Mouse (Mus musculus): ENCODE measurements at regions not wholly inside any gene's neighbourhood (a gene's known extent, or its start where the extent isn't known, plus 50 kb on each side); places are given as distances from the start of the nearest gene placed in this dataset.

DNA sequence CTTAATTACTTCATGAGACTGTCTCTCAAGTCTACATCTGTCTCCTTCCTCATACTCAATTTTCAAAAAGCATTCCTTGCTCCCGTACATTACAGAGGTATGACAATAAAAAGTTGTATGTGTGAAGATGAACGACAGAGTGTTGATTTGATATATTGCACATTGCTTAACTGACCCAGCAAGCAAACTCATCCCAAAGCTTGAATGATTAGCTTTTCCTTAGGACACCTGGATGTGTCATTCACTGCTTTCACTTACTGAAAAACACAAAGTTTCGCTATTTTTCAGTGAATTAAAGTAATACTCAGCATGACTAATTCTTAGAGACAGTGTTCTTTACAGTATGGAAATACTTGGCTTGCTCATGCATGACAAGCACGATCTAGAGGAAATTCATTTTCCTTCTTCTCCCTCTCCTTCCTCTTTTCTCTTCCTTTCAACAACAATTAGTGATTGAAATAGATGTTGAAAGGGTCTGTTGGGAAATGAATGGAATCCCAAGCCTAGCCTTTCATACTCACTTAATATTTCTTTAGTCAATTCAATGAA, 159.5 kb upstream of the Prkcq start:
- H3K9me3 ChIP-seq (ENCODE audit: low read length) = no peaks in the 10 kb centered on the region
- no peak overlapping the region for H3K27ac ChIP-seq (ENCODE audit: low read length)
- no peak overlapping the region for H3K9ac ChIP-seq (replicated peaks; ENCODE audit: low read length)
- H3K4me3 ChIP-seq (ENCODE audit: low read length) = no peak overlapping the region
- no peak for ATAC-seq (ENCODE audit: low FRiP score, low TSS enrichment)
- H3K4me2 ChIP-seq (replicated peaks; ENCODE audit: low read depth, low read length) = no peak overlapping the region
- no peaks in the 10 kb centered on the region for H3K36me3 ChIP-seq (ENCODE audit: insufficient read depth, low read length)
- H3K27me3 ChIP-seq (ENCODE audit: insufficient read depth, low read length) = no peaks in the 10 kb centered on the region
- WGBS = 79% methylated on average over 4 of the region's 4 CpGs
- no peaks in the 10 kb centered on the region for H3K4me1 ChIP-seq (ENCODE audit: insufficient read depth, low read length)

DNA sequence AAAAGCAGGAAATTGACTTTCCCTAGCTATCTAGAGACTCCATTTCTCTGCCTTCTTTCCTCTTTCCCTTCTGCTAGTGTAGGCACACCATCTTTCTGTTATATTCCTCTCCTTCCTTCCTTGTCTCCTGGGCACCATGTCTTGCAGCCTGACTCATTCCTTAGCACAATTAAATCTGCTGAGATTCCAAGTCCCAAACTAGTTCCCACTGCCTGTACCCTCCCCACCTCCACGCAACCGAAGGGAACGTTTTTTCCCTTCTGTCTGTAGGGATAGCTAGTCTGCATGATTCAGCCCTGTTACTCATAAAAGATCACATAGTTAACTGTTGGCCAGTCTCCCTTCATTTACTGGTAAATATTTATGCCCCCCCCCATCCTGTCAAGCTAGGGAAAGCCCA, 158.8 kb upstream of the Prkcq start:
- no peaks in the 10 kb centered on the region for H3K4me1 ChIP-seq (ENCODE audit: insufficient read depth, low read length)
- no peak for ATAC-seq (ENCODE audit: low FRiP score, low TSS enrichment)
- H3K36me3 ChIP-seq (ENCODE audit: insufficient read depth, low read length) = no peaks in the 10 kb centered on the region
- H3K4me3 ChIP-seq (ENCODE audit: low read length) = no peak overlapping the region
- no peak overlapping the region for H3K27ac ChIP-seq (ENCODE audit: low read length)
- no peaks in the 10 kb centered on the region for H3K9me3 ChIP-seq (ENCODE audit: low read length)
- no peak overlapping the region for H3K4me2 ChIP-seq (replicated peaks; ENCODE audit: low read depth, low read length)
- H3K9ac ChIP-seq (replicated peaks; ENCODE audit: low read length) = no peak overlapping the region
- H3K27me3 ChIP-seq (ENCODE audit: insufficient read depth, low read length) = no peaks in the 10 kb centered on the region
- WGBS = 88% methylated on average over 3 of the region's 3 CpGs

DNA sequence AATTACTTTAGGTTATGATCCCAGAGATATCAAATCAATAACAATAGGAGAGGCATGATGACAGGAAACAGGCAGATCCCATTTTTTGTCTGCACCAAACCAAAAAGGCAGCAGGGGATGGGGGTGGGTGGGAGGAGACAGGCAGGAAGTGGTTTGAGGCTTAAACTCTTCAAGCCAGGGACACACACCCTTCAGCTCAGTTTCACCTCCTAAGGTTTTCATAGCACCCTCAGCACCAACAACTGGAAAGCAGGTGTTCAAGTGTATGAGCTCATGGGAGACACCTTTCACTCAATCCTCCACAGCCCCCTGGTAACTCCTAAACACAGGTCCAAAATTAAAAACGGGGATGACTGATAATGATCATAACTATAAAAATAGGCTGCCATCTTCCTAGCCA, 155.5 kb upstream of the Prkcq start:
- H3K9me3 ChIP-seq (ENCODE audit: low read length) = no peaks in the 10 kb centered on the region
- no peak overlapping the region for H3K9ac ChIP-seq (replicated peaks; ENCODE audit: low read length)
- no peak overlapping the region for H3K27ac ChIP-seq (ENCODE audit: low read length)
- H3K4me1 ChIP-seq (ENCODE audit: insufficient read depth, low read length) = no peaks in the 10 kb centered on the region
- ATAC-seq (ENCODE audit: low FRiP score, low TSS enrichment) = no peak
- no peaks in the 10 kb centered on the region for H3K36me3 ChIP-seq (ENCODE audit: insufficient read depth, low read length)
- no peak overlapping the region for H3K4me3 ChIP-seq (ENCODE audit: low read length)
- no peaks in the 10 kb centered on the region for H3K27me3 ChIP-seq (ENCODE audit: insufficient read depth, low read length)
- WGBS = 74% methylated on average over 1 of the region's 1 CpGs
- H3K4me2 ChIP-seq (replicated peaks; ENCODE audit: low read depth, low read length) = no peak overlapping the region

DNA sequence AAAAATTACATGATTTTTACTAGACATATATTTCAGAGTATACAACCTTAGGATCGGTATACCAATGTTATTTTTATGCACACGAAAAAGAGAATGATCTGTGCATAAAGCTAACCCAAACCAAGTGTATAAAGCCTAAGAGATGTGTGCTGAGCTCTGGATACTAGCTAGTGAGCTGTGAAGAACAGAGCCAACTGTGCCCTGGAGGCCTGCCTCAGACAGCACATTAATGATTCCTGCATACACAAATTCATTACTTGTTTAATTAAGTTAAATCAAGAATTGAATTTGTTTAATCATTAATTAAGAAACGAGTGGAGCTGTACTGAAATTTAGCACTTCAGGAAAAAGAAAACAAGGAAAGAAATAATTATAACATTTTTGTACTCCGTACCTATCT, 139.0 kb upstream of the Prkcq start:
- H3K9ac ChIP-seq (replicated peaks; ENCODE audit: low read length) = no peak overlapping the region
- H3K27ac ChIP-seq (ENCODE audit: low read length) = no peak overlapping the region
- ATAC-seq (ENCODE audit: low FRiP score, low TSS enrichment) = no peak
- WGBS = 73% methylated on average over 4 of the region's 4 CpGs
- H3K36me3 ChIP-seq (ENCODE audit: insufficient read depth, low read length) = no peaks in the 10 kb centered on the region
- H3K4me1 ChIP-seq (ENCODE audit: insufficient read depth, low read length) = no peaks in the 10 kb centered on the region
- H3K27me3 ChIP-seq (ENCODE audit: insufficient read depth, low read length) = no peaks in the 10 kb centered on the region
- no peak overlapping the region for H3K4me2 ChIP-seq (replicated peaks; ENCODE audit: low read depth, low read length)
- H3K9me3 ChIP-seq (ENCODE audit: low read length) = no peaks in the 10 kb centered on the region
- no peak overlapping the region for H3K4me3 ChIP-seq (ENCODE audit: low read length)

DNA sequence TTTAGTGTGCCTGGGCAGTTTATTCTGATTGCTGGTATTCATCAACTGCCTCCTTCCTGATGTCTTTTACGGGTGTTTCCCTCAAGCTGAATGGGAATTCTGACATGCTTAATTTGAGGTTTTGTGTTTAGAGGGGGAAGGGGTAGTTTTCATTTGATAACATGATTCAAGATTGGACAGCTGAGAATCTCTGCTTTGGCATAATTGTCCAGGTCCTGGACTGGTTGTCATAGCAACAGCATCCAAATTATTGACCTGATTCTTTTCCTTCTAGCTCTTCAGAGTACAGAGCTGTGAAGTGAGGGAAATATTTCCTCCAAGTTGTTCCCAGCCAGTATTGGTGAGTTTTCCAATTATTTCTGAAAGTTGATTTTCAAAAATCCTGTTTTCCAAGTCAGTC, 137.7 kb upstream of the Prkcq start:
- Histone ChIP-seq H3K27ac (ENCODE audit: low read length) (no peak overlapping the region), H3K4me1 (ENCODE audit: insufficient read depth, low read length) (no peaks in the 10 kb centered on the region), H3K4me3 (ENCODE audit: low read length) (no peak overlapping the region), H3K27me3 (ENCODE audit: insufficient read depth, low read length) (no peaks in the 10 kb centered on the region), H3K36me3 (ENCODE audit: insufficient read depth, low read length) (no peaks in the 10 kb centered on the region), H3K4me2 (replicated peaks; ENCODE audit: low read depth, low read length) (no peak overlapping the region), H3K9ac (replicated peaks; ENCODE audit: low read length) (no peak overlapping the region), H3K9me3 (ENCODE audit: low read length) (no peaks in the 10 kb centered on the region)
- no peak for ATAC-seq (ENCODE audit: low FRiP score, low TSS enrichment)
- 73% methylated on average over 1 of the region's 1 CpGs for WGBS

DNA sequence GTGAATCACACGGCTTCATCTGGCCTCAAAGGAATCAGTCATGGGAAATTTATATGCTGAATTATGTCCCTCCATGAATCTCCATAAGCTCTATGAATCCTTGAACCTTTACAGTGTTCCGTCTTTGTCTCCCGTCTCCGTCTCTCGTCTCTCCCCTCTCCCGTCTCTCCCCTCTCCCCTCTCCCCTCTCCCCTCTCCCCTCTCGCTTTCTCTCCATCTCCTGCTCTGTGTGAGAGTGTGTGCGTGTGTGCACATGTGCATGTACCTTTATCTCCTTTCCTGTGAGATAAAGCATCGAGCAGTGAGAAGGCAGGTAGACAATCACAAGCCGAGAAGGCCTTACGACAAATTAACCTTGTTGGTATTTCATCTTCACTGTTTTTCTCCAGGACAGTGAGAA, 134.6 kb upstream of the Prkcq start:
- Histone ChIP-seq H3K4me2 (replicated peaks; ENCODE audit: low read depth, low read length) (no peak overlapping the region), H3K27ac (ENCODE audit: low read length) (no peak overlapping the region), H3K36me3 (ENCODE audit: insufficient read depth, low read length) (no peaks in the 10 kb centered on the region), H3K9ac (replicated peaks; ENCODE audit: low read length) (no peak overlapping the region), H3K4me3 (ENCODE audit: low read length) (no peak overlapping the region), H3K4me1 (ENCODE audit: insufficient read depth, low read length) (no peaks in the 10 kb centered on the region), H3K27me3 (ENCODE audit: insufficient read depth, low read length) (no peaks in the 10 kb centered on the region), H3K9me3 (ENCODE audit: low read length) (no peaks in the 10 kb centered on the region)
- WGBS = 82% methylated on average over 11 of the region's 11 CpGs
- no peak for ATAC-seq (ENCODE audit: low FRiP score, low TSS enrichment)

DNA sequence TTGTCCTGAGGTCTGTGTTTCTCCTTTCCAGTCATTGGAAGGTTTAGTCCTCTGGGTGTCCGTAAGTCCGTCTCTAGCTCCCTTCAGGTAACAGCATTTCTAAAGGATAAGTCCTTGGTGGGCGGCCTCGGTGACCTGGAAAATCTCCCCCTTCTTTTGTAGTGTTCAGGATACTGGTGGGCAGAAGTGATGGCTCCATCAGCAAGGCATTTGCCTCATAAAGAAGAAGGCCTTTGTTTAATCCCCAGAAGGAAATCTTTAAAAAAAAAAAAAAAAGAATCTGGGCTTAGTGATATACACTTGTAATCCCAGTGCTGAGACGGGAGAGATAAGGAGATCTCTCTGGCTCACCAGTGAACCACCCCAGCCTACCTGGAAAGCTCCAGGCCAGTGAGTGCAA, 133.5 kb upstream of the Prkcq start:
- Histone ChIP-seq H3K27me3 (ENCODE audit: insufficient read depth, low read length) (no peaks in the 10 kb centered on the region), H3K4me2 (replicated peaks; ENCODE audit: low read depth, low read length) (no peak overlapping the region), H3K36me3 (ENCODE audit: insufficient read depth, low read length) (no peaks in the 10 kb centered on the region), H3K9ac (replicated peaks; ENCODE audit: low read length) (no peak overlapping the region), H3K27ac (ENCODE audit: low read length) (no peak overlapping the region), H3K4me1 (ENCODE audit: insufficient read depth, low read length) (no peaks in the 10 kb centered on the region), H3K4me3 (ENCODE audit: low read length) (no peak overlapping the region), H3K9me3 (ENCODE audit: low read length) (no peaks in the 10 kb centered on the region)
- ATAC-seq (ENCODE audit: low FRiP score, low TSS enrichment) = no peak
- 88% methylated on average over 5 of the region's 5 CpGs for WGBS

DNA sequence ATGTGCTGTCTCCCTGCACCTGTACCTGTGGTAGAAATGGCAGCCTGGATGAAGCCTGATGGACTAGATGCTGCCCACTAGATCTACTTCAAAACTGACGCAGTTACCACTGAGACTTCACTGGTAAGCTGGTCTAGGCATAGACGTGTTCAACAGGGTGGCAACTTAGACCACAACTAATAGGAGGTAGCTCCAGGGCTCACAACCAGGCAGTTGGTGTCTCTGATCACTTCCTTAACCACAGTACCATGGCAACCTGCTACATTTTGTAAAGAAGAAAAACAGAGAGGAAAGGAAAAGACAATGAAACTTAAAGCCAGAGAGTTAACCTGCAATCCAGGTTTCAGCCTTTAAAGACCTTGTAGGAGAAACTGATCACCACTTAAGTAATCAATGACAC, 131.9 kb upstream of the Prkcq start:
- no peaks in the 10 kb centered on the region for H3K36me3 ChIP-seq (ENCODE audit: insufficient read depth, low read length)
- H3K9ac ChIP-seq (replicated peaks; ENCODE audit: low read length) = no peak overlapping the region
- H3K27ac ChIP-seq (ENCODE audit: low read length) = no peak overlapping the region
- H3K4me1 ChIP-seq (ENCODE audit: insufficient read depth, low read length) = no peaks in the 10 kb centered on the region
- H3K27me3 ChIP-seq (ENCODE audit: insufficient read depth, low read length) = no peaks in the 10 kb centered on the region
- no peak overlapping the region for H3K4me3 ChIP-seq (ENCODE audit: low read length)
- no peak for ATAC-seq (ENCODE audit: low FRiP score, low TSS enrichment)
- H3K4me2 ChIP-seq (replicated peaks; ENCODE audit: low read depth, low read length) = no peak overlapping the region
- no peaks in the 10 kb centered on the region for H3K9me3 ChIP-seq (ENCODE audit: low read length)
- WGBS = 77% methylated on average over 2 of the region's 2 CpGs

DNA sequence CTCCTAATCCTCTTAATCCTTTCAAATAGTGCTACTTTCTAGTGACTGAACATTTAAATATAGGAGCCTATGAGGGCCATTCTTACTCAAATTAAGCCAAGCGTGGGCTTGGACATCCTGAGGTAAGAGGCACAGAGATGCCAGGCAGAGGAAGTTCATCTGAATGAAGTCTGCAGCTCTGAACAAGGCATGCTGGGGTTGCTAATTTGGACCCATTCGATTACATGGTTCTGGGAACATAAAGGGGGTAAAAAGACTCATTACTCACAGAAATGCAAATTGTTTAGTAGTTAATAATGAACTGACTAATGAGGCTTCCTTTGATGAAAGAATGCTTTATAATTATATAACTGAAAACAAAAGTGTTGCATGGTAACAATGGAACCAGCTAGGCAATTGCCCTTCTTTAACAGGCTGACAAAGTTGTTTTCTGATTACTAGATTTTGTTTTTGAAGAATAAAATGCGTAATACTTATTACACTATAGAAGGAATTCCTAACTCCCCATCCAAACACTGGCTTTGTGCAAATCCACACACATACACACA, 127.1 kb upstream of the Prkcq start:
- Histone ChIP-seq H3K9ac (replicated peaks; ENCODE audit: low read length) (no peak overlapping the region), H3K4me3 (ENCODE audit: low read length) (no peak overlapping the region), H3K4me2 (replicated peaks; ENCODE audit: low read depth, low read length) (no peak overlapping the region), H3K9me3 (ENCODE audit: low read length) (no peaks in the 10 kb centered on the region), H3K4me1 (ENCODE audit: insufficient read depth, low read length) (no peaks in the 10 kb centered on the region), H3K36me3 (ENCODE audit: insufficient read depth, low read length) (no peaks in the 10 kb centered on the region), H3K27ac (ENCODE audit: low read length) (no peak overlapping the region), H3K27me3 (ENCODE audit: insufficient read depth, low read length) (no peaks in the 10 kb centered on the region)
- ATAC-seq (ENCODE audit: low FRiP score, low TSS enrichment) = no peak
- 80% methylated on average over 3 of the region's 3 CpGs for WGBS

DNA sequence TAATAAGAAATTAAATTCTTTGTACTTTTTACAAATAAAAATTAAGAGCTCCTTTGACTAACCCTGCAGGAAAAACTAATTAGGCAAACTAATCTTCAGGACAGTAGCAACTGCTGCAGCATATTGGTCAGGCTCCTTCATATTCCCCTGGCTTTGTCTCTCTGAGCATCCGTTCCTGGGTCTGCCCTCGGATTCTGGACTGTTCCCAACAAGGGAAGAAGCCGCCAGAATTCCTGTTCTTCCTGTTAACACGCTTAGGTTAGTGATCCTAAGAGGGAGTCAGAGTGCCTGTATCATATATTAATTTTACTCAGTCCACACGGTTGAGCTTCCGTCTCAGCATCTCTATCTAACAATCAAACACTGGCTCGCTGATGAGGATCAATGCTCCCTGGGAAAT, 120.3 kb upstream of the Prkcq start:
- no peak for ATAC-seq (ENCODE audit: low FRiP score, low TSS enrichment)
- H3K4me3 ChIP-seq (ENCODE audit: low read length) = no peak overlapping the region
- WGBS = 85% methylated on average over 7 of the region's 7 CpGs

More for the DNA sequence above, 120.3 kb upstream of the Prkcq start:
- Histone ChIP-seq H3K27me3 (ENCODE audit: insufficient read depth, low read length) (no peaks in the 10 kb centered on the region), H3K4me1 (ENCODE audit: insufficient read depth, low read length) (no peaks in the 10 kb centered on the region), H3K9me3 (ENCODE audit: low read length) (no peaks in the 10 kb centered on the region), H3K4me2 (replicated peaks; ENCODE audit: low read depth, low read length) (no peak overlapping the region), H3K27ac (ENCODE audit: low read length) (no peak overlapping the region), H3K36me3 (ENCODE audit: insufficient read depth, low read length) (no peaks in the 10 kb centered on the region), H3K9ac (replicated peaks; ENCODE audit: low read length) (no peak overlapping the region)

All from kidney, embryonic 16.5 days (tissue).